Mouse (Mus musculus) Patski (cell line): ENCODE results near the gene Prcd. TPM values are rescaled to one million over a fixed set of nuclear protein-coding genes. Genes with fewer than 3 reads are reported as not detected.
"Not testable (repeated sequence)": the region's sequence is repeated elsewhere in the genome, so short reads cannot be mapped to it uniquely, and the experiment has no call there.

ENCODE experiments used
- ATAC-seq: fragments of 100-300 bp; one replicate; pipeline ENCODE4 v1.8.0; 2021
- CTCF ChIA-PET: fragments of 350-600 bp; sonication (Branson Sonifier 250); formaldehyde crosslinking; loops from one replicate; lab custom pipeline; 2022; ENCODE audit warnings: inconsistent platforms; lab: Charles Lee
- POLR2A ChIA-PET: fragments of 350-600 bp; sonication (Branson Sonifier 250); formaldehyde crosslinking; loops from one replicate; lab custom pipeline; 2022; ENCODE audit warnings: antibody characterized with exemption, inconsistent platforms; lab: Charles Lee
- DNase-seq: peaks from one replicate; pipeline ENCODE4 v3.0.0-alpha.2; 2011; ENCODE audit warnings: low read depth, low spot score
- H3K27me3 ChIP-seq: fragments of 371-371 bp; one replicate; pipeline ENCODE4 v1.5.1; 2021
- CTCF ChIP-seq: fragments of 100-300 bp; IDR thresholded peaks from one replicate; pipeline ENCODE4 v1.5.1; 2021
- in situ Hi-C: fragments of 300-500 bp; cut with MboI; formaldehyde crosslinking; loops from 3 replicates; pipeline ENCODE4 v1.11.1; 2018; ENCODE audit warnings: low pct_unique_long_range_greater_than_20kb, mixed read lengths
- polyA plus RNA-seq: library from polyadenylated mRNA; unstranded; gene quantifications from one replicate; pipeline ENCODE4 v1.2.3, GENCODE M21; 2021

Prcd gene
- polyA plus RNA-seq, 1 experiment from 2014 or later = 0.56 TPM

DNA sequence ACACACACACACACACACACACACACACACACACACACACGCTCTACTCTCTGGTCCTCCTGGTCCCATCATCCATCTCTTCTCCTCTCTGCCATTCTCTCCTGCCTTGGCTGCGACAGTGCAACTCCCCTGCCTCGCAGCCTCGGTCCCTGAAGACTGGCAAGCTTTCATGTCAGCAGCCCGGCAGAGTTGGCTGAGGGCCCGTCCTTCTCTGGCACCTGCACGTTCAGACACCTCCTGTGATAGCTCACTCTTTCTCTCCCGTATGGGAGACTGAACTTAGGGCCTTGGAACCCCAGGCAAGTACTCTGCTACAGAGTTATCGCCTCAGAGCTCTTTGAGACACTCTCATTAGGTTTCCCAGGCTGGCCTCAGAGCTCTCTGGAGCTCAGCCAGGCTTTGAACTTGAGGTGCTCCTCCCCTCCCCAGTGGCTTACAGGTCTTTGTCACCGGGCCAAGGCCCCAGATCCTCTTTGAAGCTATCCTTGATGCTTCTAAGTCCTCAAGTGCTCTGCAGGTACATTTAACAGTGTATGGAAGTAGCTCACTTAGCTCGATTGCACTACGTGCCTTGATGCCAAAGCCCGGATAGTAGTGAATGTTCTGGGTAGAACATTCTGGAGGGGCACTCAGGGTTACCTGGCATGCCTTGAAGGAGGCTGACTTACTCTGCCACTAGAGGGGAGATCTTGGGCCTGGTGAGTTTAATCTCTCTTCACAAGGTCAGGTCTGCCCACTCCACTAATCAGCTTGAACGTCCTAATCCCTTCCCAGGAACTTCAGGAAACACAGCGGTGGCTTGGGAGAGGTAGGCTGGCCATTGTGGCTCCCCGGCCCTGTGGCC, 3.2 kb downstream of the Prcd start:
- in situ Hi-C loops = no loop called here
- no peak for DNase-seq
- ChIA-PET POLR2A (no interaction called here), CTCF (interaction anchor here (1.3 to 8.2 kb wide), 3 partner anchors 13 to 31 kb away, joined by 3 to 55 read pairs (median 6); no protein-coding TSS in a partner anchor)
- no peak for ATAC-seq
- TF ChIP-seq CTCF = no peak
- H3K27me3 ChIP-seq = no peaks in the 10 kb centered on the region

DNA sequence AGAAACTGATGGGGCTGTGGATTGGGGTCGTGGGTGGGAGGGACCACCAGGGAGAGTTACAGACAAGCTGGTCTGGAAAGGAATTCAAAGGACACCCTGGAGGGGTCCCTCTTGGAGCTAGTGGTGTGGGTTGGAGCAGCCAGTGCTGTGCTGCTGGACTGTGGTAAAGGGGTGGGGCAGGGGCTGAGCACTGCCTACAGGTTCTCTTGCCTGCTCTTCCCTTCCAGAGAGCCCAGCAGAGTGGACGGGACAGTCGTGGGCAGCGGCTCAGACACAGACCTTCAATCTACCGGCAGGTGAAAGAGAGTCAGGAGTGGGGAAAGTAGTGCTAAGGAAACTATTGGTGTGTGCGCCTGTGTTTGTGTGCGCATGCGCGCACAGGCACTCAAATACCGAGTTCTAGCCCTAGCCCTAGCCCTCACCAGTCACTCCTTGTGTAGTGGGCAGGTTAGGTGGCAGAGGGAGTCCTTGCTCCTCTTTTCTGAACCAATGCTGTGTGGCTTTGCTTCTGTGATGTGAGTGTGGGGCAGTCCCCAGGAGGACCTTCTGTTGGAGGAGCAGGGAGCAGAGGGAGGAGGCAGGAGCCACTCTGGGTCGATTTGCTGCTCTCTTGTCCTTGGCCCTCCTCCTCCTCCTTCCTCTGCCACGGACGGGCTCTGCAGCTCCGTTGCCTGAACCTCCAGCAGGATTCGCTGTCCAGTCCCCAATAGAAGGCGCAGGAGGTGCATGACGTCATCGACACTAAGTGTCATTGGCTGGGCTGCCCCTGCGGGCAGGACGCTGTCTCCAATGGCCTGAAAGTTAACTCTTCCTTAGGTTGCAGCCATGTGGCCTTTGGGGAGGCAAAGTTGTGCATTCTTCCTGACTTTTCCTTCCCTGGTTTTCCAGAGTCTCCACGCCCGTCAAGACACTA, 4.2 kb downstream of the Prcd start:
- ChIA-PET POLR2A (no interaction called here), CTCF (interaction anchor here (1.0 to 8.2 kb wide), 4 partner anchors 12 to 29 kb away, joined by 3 to 55 read pairs (median 6); no protein-coding TSS in a partner anchor)
- DNase-seq (peak; percentile 64), ATAC-seq (peak; percentile 41)
- in situ Hi-C loops = no loop called here
- H3K27me3 ChIP-seq = no peaks in the 10 kb centered on the region
- no peak for TF ChIP-seq CTCF

DNA sequence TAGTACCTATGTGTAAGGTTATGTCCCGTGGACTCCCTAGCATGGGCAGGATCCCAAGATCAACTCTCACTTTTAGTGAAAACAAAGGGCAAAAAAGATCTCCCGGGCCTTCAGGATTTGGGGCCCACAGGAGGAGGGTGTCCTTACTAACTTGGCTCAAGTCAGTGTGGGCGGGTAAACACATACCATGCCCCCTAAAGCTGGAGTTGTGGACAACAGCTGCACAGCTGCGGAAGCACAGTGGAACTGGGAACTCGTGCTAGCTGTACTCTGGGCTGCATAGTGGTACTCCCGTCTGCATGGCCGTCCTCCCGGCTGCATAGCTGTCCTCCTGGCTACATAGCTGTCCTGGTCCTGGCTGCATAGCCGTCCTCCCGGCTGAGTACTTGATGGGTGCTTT, 4.9 kb downstream of the Prcd start:
- in situ Hi-C loops = no loop called here
- ChIA-PET CTCF (interaction anchor here (1.0 to 8.2 kb wide), 4 partner anchors 12 to 29 kb away, joined by 3 to 55 read pairs (median 6); no protein-coding TSS in a partner anchor), POLR2A (no interaction called here)
- no peaks in the 10 kb centered on the region for H3K27me3 ChIP-seq
- ATAC-seq = no peak
- no peak for TF ChIP-seq CTCF
- no peak for DNase-seq

DNA sequence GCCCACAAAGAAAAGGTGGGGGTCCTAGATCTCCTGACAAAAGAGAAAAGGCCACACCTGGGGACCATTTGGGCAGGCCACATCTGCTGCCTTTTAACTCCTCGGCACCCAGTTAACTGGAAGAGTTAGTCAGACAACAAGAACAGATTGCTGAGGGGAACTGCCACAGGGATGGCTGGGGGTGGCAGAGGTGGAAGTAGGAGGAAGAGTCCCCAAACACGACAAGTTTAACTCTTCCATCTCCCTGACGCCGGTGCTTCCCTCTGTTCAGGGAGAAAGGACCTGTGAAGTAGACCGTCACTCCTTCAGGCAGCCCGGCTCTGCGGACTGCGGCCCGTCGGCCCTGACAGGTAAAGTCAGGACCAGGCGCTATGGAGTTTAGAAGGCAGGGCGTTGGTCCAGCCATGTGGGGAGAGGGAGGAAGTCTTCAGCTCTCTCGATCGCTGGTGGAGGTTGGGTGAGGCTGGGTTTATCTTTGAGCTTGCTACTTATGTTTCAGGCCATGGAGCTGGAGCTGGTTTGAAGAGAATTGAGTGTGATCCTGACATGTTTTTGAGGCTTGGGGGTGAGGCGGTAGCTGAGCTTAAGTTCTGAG, 5.8 kb downstream of the Prcd start:
- ChIA-PET CTCF (interaction anchor here (1.6 to 8.2 kb wide), 4 partner anchors 12 to 149 kb away, joined by 4 to 55 read pairs (median 9); no protein-coding TSS in a partner anchor), POLR2A (no interaction called here)
- TF ChIP-seq CTCF = no peak
- DNase-seq (no peak), ATAC-seq (no peak)
- in situ Hi-C loops = no loop called here
- no peaks in the 10 kb centered on the region for H3K27me3 ChIP-seq

DNA sequence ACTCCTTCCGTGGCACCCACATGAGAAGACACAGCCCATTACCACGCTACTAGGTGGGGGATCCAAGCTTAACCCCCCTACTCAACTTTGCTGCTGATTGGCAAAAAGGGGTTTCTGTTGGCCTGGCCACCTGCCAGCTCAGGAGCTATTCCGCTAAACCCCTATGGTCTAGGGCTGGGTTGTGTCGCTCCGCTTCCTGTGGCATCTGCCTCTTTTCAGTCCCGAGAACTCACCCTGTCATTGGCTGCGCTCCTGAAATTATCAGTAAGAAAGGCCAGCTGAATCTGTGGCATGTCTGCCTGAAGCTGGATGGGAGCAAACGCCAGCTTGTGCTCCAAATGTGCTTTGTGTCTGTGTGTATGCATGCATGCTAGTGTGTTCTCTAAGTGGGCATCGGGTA, 6.8 kb downstream of the Prcd start:
- DNase-seq = no peak
- H3K27me3 ChIP-seq = no peaks in the 10 kb centered on the region
- POLR2A ChIA-PET = no interaction called here
- no peak for ATAC-seq
- no peak for TF ChIP-seq CTCF
- CTCF ChIA-PET = interaction anchor here (1.6 to 8.2 kb wide), 4 partner anchors 11 to 148 kb away, joined by 4 to 55 read pairs (median 9); no protein-coding TSS in a partner anchor
- in situ Hi-C loops = no loop called here

DNA sequence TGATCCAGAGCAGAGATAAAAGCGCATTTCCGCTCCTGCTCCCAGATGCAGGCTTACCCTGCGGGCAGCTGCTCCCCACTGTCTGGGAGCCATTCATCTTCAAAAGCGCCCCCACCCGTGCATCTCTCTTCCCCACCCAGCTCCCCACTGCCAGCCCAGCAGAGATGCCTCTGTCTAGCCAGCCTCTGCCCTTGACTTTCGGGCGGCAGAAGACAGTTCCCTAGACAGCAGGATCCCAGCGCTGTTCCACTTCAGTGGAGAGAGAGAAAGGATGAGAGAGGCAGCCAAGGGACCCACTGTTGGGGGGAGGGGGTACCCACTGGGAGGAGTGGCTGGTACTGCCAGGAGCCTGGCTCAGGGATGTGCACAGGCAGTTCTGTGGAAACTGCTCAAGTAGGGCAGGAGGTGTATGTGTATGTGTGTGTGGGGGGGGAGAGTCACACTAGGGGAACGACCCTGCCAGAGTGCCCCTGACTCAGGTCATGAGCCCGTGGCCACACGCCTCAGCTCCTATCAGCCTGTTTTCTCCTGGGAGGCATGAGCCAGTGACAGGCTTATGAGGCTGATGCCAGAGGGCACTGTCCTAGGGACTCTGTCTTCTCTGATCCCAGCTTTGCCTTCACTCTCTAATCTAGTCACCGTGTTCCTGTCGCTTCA, 8.1 kb downstream of the Prcd start:
- in situ Hi-C loops = no loop called here
- DNase-seq (no peak), ATAC-seq (no peak)
- TF ChIP-seq CTCF = no peak
- H3K27me3 ChIP-seq = no peaks in the 10 kb centered on the region
- ChIA-PET POLR2A (no interaction called here), CTCF (interaction anchor here (3.0 to 8.2 kb wide), 2 partner anchors 10 to 18 kb away, joined by 11 to 55 read pairs; no protein-coding TSS in a partner anchor)

DNA sequence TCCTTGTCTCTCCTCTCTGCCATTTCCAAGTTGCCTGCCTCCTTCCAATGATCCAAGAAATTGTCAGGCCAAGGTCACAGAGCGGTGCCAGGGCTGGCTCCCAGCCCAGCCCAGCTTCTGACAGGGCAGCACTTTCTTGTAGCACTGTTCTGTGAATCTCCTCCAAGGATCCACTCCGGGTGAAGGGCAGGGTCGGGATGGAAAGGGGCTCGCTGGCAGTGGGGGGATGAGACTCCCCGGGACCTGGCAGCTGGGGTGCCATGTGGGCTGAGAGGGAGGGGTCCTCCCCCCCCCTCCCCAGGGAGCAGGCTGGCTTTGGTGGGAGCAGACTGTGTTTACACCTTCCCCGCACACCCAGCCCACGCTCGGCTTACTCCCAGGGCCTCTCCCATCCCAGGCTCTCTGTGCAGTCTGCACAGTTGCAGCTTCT, 8.6 kb downstream of the Prcd start:
- ATAC-seq = no peak
- no peak for DNase-seq
- CTCF ChIA-PET = interaction anchor here (3.0 to 8.2 kb wide), 2 partner anchors 9 to 19 kb away, joined by 11 to 55 read pairs; no protein-coding TSS in a partner anchor
- POLR2A ChIA-PET = no interaction called here
- in situ Hi-C loops = no loop called here
- H3K27me3 ChIP-seq = no peaks in the 10 kb centered on the region
- no peak for TF ChIP-seq CTCF

DNA sequence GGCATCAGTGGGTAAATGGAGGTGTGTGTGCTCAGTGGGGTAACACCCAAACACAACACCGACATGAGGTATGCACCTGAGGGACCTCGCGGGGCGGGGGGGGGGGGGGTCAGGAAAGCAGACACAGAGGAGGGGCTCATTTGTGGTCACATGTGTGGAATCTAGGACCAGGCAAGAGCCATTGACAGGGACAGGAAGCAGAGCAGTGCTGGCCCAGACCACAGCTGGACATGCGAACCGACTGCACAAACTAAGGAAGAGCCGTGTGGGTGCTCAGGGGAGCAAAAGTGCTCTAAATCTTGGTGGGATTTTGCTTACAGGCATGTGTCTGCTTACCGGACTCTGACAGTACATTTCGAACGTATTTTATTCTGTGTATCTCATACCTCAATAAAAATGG, 12.0 kb downstream of the Prcd start:
- CTCF ChIA-PET = interaction anchor here (0.9 kb wide), 1 partner anchor 22 kb away, joined by 4 read pairs; no protein-coding TSS in a partner anchor
- no peak for TF ChIP-seq CTCF
- ATAC-seq (no peak), DNase-seq (no peak)
- H3K27me3 ChIP-seq = no peaks in the 10 kb centered on the region
- POLR2A ChIA-PET = no interaction called here
- in situ Hi-C loops = no loop called here

DNA sequence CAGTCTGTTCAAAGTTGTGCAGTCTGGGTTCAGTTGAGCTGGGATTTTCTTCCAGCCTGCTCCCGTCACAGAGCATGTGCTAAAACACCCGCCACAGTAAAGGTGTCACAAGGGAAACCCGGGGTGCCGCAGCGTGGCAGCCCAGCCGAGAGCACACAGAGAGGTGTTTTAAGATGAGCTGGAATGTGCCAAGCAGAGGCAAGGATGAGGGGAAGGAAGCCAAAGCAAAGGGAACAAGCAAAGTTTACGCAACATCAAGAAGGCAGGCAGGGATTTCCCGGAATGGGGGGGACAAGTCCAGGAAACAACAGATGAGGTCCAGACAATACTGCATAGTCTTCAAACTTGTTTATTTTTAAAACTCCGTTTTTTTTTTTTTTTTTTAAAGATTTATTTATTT, 13.2 kb downstream of the Prcd start:
- no peaks in the 10 kb centered on the region for H3K27me3 ChIP-seq
- in situ Hi-C loops = no loop called here
- ATAC-seq (no peak), DNase-seq (no peak)
- CTCF ChIA-PET = no interaction called here
- POLR2A ChIA-PET = interaction anchor here (1.1 kb wide), 1 partner anchor 23 kb away, joined by 3 read pairs; no protein-coding TSS in a partner anchor
- TF ChIP-seq CTCF = no peak

DNA sequence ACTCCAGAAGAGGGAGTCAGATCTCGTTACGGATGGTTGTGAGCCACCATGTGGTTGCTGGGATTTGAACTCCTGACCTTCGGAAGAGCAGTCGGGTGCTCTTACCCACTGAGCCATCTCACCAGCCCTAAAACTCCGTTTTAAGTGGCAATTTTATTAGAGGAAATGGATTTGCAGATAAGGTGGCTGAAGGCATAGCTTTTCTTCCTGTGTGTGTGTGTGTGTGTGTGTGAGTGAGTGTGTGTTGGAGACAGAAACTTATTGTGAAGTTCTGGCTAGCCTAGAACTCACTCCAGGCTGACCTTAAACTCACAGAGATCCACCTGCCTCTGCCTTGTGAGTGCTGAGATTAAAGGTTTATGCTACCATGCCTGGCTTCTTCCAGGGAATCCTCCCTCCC, 13.7 kb downstream of the Prcd start:
- ATAC-seq, CTCF ChIA-PET, in situ Hi-C loops, DNase-seq, H3K27me3 ChIP-seq: not testable (repeated sequence)
- POLR2A ChIA-PET = interaction anchor here (1.1 kb wide), 1 partner anchor 24 kb away, joined by 3 read pairs; no protein-coding TSS in a partner anchor
